Mouse (Mus musculus) Patski (cell line): ENCODE results near the gene Cav2. TPM values are rescaled to one million over a fixed set of nuclear protein-coding genes. Genes with fewer than 3 reads are reported as not detected.

ENCODE experiments used
- ATAC-seq: fragments of 100-300 bp; one replicate; pipeline ENCODE4 v1.8.0; 2021
- CTCF ChIA-PET: fragments of 350-600 bp; sonication (Branson Sonifier 250); formaldehyde crosslinking; loops from one replicate; lab custom pipeline; 2022; ENCODE audit warnings: inconsistent platforms; lab: Charles Lee
- POLR2A ChIA-PET: fragments of 350-600 bp; sonication (Branson Sonifier 250); formaldehyde crosslinking; loops from one replicate; lab custom pipeline; 2022; ENCODE audit warnings: antibody characterized with exemption, inconsistent platforms; lab: Charles Lee
- DNase-seq: peaks from one replicate; pipeline ENCODE4 v3.0.0-alpha.2; 2011; ENCODE audit warnings: low read depth, low spot score
- H3K27me3 ChIP-seq: fragments of 371-371 bp; one replicate; pipeline ENCODE4 v1.5.1; 2021
- CTCF ChIP-seq: fragments of 100-300 bp; IDR thresholded peaks from one replicate; pipeline ENCODE4 v1.5.1; 2021
- in situ Hi-C: fragments of 300-500 bp; cut with MboI; formaldehyde crosslinking; loops from 3 replicates; pipeline ENCODE4 v1.11.1; 2018; ENCODE audit warnings: low pct_unique_long_range_greater_than_20kb, mixed read lengths
- polyA plus RNA-seq: library from polyadenylated mRNA; unstranded; gene quantifications from one replicate; pipeline ENCODE4 v1.2.3, GENCODE M21; 2021

Cav2 gene
- polyA plus RNA-seq, 1 experiment from 2014 or later: 66.6 TPM

GRCm38 (mm10) chr6:17337724-17338123, 56.7 kb downstream of the Cav2 start:
- ATAC-seq: no peak
- no peaks in the 10 kb centered on the region for H3K27me3 ChIP-seq
- POLR2A ChIA-PET: no interaction called here
- in situ Hi-C loops: no loop called here
- CTCF ChIA-PET: no interaction called here
- DNase-seq: no peak
- no peak for TF ChIP-seq CTCF

Other genes starting within 250 kb of the Cav2 start
- gene Tes, start 216.0 kb upstream of the Cav2 start, polyA plus RNA-seq: 104 TPM
- 175 TPM for gene Cav1, start 25.1 kb downstream of the Cav2 start, polyA plus RNA-seq
- gene Met, start 182.6 kb downstream of the Cav2 start, polyA plus RNA-seq: 128 TPM